Mouse (Mus musculus) left cerebral cortex, postnatal 4 days (tissue): ENCODE measurements around the gene Atg2a. TPM values are rescaled to one million over a fixed set of nuclear protein-coding genes. Genes with fewer than 3 reads are reported as not detected.
A peak's percentile ranks its signal among the peaks of the same experiment; 100 is the strongest.
"Not testable (repeated sequence)": the region's sequence is repeated elsewhere in the genome, so short reads cannot be mapped to it uniquely, and the experiment has no call there.

ENCODE experiments used
- DNase-seq: peaks from one replicate; pipeline ENCODE4 v3.0.0-alpha.2; 2022
- intact Hi-C: fragments of 180-260 bp; cut with DNase I; formaldehyde crosslinking; loops from one replicate; pipeline ENCODE4 v1.15.1; 2025
- total RNA-seq, 2 experiments: library from RNA; stranded (reverse); gene quantifications; 2 replicates each; pipeline ENCODE4 v1.2.3; 2021

The Atg2a gene
- total RNA-seq, 2 experiments from 2014 or later, result 29.3 to 29.7 TPM

- no peak for DNase-seq
- intact Hi-C loops, result no loop called here
These were observed 32.6 kb downstream of the Atg2a start for GRCm38 (mm10) chr19:6273998-6274608.

- no peak for DNase-seq
- intact Hi-C loops, result no loop called here
These were observed 34.4 kb downstream of the Atg2a start for GRCm38 (mm10) chr19:6275740-6276389.

GRCm38 (mm10) chr19:6276426-6277421, 35.3 kb downstream of the Atg2a start, which contains the start of gene Ehd1:
Gene Ehd1, plus strand, starts transcription at chr19:6276725.
- peak; percentile 99 for DNase-seq
- intact Hi-C loops, result no loop called here

DNA sequence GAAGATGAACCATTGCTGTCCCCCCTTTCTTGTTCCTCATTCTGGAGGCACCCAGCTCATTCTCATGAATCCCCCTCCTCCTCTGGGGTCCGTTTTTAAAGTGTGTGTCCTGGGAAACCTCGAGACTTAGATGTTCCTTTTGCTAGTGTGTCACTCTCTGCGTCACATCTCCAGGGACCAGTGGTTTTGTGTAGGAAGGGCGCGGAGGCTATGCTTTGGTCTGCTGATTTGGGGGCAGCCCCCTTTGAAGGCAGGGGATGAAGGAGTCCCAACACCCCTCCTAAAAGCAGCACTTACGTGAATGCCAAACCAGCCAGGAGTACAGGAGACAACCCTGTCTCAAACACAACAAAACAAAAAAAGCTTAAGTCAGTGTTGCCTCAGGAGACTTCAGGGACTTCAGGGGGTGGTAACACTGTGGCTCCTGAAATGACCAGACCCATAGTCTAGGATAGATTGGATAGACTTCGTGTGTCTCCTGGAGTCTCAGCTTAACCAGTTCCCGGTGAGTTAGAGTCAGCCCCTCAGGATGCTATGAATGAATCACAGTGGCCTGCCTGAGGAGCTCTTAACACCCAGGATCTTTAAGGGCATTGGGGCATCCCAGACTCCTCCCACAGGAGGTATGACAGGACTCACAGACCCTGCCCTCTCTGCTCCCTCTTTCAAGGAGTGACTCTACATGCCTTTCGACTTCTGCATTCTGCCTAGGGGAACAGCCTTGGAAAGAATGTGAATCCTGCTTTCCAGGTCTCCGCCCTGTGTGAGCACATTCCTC, 36.4 kb downstream of the Atg2a start:
- intact Hi-C loops, result no loop called here
- no peak for DNase-seq

- intact Hi-C loops, result no loop called here
- no peak for DNase-seq
These were observed 37.1 kb downstream of the Atg2a start for GRCm38 (mm10) chr19:6278439-6279073.

GRCm38 (mm10) chr19:6279481-6280144, 38.1 kb downstream of the Atg2a start:
- no peak for DNase-seq
- intact Hi-C loops, result no loop called here

DNA sequence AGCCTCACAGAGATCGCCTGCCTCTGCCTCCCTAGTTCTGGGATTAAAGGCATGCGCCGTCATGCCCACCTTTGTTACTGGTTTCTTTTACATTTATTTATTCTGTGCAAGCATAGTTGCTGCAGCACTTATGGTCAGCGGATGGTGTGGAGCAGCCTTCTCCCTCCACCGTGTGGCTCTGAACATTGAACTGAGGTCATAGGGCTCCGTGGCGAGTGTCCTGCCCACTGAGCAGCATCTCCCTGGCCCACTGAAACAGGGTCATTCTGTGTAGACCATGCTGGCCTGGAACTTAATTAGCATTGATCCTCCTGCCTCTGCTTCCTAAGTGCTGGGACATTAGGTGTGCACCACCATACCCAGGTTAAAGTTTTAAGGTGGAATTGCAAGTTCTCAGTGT, 39.1 kb downstream of the Atg2a start:
- intact Hi-C loops, result no loop called here
- no peak for DNase-seq

DNA sequence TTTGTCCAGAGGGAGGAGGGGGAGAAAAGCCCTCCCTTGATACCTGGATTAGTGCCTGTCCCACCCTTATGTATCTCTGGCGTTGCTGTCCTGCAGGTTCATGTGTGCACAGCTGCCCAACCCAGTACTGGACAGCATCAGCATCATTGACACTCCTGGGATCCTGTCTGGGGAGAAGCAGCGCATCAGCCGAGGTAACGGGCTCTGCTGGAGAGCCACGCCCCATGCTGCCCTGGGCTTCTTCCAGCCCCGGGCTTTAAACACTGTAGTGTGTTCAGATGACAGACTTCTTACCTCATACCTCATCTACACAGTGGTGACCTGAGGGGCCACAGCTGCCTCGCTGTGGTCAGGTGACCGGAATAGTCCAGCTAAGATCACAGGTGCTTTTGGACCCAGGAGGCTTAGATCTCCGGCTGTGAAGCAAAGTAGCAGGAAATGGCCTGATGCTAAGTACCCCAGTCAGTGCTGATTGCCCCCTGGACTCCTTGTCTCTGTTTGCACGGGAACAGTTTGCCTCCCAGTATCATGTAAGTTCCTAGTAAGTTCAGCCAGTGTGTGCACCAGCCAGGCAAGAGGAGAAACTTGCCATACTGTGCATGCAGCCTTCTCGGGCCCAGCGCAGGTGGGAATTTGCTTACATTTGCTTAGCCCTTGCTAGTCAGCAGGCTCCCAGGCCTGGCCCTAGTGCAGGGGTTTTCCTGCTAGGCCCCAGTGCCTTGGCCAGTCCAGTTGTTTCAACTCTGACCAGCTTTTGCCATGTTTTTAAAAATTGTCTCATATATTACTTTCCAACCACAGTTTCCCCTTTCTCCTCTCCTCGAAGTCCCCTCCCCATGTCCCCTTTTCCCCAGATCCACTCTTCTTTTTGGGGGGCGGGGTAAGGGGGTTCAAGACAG, 39.9 kb downstream of the Atg2a start:
- intact Hi-C loops, result no loop called here
- no peak for DNase-seq

DNA sequence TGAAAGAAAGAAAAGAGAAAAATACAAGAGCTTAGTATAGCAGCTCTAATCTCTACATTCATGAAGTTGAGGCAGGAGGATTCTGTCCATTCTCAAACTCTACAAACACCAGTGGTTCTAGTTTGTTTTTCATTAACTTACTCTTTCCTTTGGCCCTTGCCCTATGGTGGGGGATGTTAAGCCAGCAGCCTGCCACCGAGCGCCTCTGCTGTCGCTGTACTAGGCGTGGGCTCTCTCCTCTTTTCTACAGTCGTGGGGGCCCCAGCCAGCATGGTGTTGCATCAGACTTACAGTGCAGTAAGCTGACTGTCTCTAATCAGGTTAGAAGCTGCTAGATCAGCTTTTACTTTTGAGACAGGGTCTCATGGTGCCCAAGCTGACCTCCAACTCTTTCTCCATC, 41.5 kb downstream of the Atg2a start:
- no peak for DNase-seq
- intact Hi-C loops, result no loop called here

GRCm38 (mm10) chr19:6284502-6284901, 43.0 kb downstream of the Atg2a start:
- DNase-seq, result no peak
- intact Hi-C loops, result no loop called here

GRCm38 (mm10) chr19:6285226-6285625, 43.8 kb downstream of the Atg2a start:
- DNase-seq, result no peak
- intact Hi-C loops, result no loop called here

DNA sequence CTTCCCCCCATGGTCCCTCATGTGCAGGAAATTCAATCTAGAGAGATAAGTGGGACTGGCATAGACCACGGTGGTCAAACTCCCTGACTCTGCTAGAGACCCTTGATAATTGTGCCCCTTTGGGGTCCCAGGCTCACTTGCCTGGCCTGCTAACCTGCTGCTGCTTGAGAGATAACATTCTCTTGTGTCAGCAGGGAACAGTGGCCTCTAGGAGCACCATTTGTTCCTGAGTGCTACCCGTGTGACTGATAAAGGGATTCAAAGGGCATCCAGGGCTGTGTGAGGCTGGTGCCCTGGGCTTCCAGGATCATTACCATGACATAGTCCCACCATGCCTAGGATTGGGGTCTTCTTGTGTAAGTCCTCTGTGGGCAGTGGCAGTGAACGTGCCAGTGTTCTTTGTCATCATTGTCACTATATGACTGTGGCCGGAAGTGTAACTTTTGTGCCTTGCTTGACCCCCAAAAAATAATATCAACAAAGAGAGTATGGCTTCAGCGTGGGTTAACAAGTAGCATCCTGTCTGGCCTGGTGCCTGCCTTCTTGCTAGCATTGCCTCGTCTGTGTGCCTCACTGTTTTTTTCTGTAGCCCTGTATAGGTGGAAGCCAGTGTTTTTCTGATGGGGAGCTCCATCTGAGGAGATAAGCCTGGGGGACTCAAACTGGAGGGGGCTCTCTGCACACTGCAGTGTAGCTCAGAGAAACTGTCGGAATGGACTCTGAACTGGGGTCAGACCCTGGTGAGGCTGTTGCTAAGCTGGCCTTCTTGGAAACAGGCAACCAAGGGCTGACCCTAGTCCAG, 44.4 kb downstream of the Atg2a start:
- no peak for DNase-seq
- intact Hi-C loops, result no loop called here

GRCm38 (mm10) chr19:6286434-6287401, 45.2 kb downstream of the Atg2a start:
- DNase-seq, result peak; percentile 74
- intact Hi-C loops, result no loop called here

GRCm38 (mm10) chr19:6288236-6288894, 46.9 kb downstream of the Atg2a start:
- no peak for DNase-seq
- intact Hi-C loops, result no loop called here

GRCm38 (mm10) chr19:6289696-6290238, 48.3 kb downstream of the Atg2a start:
- no peak for DNase-seq
- intact Hi-C loops, result no loop called here

DNA sequence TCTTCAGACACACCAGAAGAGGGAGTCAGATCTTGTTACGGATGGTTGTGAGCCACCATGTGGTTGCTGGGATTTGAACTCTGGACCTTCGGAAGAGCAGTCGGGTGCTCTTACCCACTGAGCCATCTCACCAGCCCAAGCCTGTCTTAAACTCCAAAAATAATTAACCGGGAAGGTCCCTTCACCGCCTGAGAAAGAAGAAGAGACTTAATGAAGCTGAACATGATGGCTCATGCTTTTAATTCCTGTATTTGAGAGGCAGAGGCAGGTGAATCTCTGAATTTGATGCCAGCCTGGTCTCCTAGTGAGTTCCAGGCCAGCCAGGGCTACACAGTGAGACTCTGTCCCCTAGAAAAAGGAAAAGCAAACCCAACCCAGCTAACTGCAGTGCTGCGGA, 49.2 kb downstream of the Atg2a start:
- intact Hi-C loops, DNase-seq: not testable (repeated sequence)
